Mouse (Mus musculus): ENCODE results near the gene Chrnb1. TPM values are rescaled to one million over a fixed set of nuclear protein-coding genes. Genes with fewer than 3 reads are reported as not detected.

Chrnb1 gene
- 1.1 and 1.2 TPM in 2 replicates for polyA plus RNA-seq (2012)

DNA sequence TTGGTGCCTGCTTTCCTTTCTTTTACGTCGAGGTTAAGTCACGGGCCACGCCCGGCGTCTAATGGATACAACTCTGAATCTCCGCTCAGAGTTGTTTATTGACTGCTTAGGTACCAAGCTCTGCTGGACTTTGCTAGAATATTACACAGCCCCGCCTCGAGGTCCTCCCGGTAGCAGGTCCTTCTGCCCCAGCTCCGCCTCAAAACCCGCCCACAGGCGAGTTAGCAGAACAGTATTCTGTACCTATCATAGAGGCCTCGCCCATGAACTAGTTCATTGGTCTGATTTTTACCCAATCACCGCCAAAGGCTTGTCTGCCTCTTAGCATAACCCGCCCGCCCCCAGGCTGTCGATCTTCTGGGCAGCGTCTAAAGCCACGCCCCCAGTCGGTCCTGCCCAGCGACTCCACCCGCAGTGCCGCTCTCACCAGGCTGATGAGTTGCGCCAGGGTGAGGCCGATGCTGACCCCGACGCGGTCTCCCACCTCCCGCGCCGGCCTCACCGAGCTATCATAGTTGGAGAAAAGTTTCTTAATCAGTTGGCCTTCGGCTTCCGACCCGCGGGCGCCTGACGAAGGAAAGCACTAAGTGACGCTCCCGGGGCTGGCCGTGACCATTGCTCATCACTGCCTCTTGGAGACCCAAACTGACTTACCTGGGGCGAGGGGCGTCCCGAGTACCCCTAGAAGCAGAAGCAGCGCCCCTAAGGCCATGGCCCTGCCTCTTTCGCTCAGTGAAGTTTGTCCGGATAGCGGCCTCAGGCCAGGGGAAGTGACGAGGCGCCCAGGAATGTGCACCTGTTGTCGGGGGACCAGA lies at the start of gene Chrnb1:
Gene Chrnb1, minus strand, starts transcription at position 776 of the 815 bp plus-strand sequence.

DNA sequence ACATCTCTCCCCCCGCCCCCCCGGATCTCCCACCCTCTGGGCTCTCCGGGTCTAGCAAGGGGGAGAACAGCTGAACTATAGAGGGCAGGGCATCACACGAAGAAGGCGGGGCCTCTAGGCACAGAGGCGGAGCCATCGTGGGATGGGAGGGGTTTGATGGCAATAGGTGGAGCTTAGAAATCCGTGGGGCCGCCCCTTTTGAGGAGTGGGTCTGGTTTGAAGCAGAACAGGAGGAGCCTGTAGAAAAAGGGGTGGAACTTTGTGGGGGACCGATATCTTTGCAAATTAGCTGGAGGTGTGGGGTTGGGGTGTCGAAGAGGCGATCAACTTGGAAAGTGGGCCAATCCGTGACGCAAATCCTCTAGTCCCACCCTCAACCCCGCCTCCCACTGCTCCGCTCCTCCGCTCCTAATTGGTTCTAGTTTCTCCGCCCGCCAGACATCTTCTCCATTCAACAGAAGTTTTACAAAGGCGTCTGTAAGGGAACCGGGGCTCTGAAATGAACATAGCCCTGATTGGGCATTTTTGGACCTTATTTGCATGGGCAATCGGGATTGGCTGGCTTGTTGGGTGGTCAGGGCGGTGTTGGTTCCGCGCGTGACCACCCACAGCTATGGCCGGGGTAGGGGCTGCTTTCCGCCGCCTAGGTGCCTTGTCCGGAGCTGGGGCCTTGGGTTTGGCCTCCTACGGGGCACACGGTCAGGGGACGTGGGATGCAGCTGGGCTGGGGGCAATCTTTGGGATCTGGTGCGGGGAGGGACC lies 42.4 kb upstream of the Chrnb1 start, which contains the start of gene Tmem256:
Gene Tmem256, plus strand, starts transcription at position 563 of the 762 bp plus-strand sequence.

DNA sequence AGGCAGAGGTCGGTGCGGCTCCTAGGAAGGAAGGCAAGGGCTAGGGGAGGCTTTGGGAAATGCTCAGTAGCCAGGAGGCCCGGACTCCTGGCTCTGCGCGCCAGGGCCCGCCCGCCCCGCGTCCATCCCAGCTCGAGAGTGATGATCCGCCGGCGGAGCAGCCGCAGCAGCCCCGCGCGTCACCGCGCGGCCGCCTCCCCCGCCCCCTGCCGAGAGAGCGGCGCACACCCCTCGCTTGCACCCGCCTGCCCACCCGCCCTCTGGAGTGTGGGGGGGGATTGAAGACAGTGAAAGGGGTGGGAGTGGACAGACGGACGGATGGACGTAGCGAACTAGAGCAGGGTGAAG lies 41.8 kb upstream of the Chrnb1 start, which contains the start of gene Nlgn2:
Gene Nlgn2, minus strand, starts transcription at position 181 of the 348 bp plus-strand sequence.

DNA sequence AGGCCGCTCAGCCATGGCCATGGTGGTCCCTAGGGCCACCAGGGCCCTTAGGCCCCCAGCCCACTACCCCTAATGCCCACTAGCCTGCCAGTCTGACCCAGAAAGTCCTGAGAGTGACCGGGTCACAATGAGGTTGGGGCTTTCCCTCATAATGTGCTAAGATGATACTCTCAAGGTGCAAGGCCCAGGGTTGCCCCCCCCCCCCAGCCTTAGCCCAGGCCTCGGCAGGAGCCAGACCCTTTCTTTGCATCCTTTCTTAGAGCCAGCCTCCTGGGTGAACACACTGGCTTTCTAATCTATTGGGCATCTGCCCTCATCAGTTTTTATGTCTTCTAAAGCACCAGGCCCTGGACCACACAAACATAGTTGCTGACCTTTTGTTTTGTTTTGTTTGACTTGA lies 26.3 kb upstream of the Chrnb1 start, which contains the start of gene Spem1:
Gene Spem1, minus strand, starts transcription at position 101 of the 400 bp plus-strand sequence.

DNA sequence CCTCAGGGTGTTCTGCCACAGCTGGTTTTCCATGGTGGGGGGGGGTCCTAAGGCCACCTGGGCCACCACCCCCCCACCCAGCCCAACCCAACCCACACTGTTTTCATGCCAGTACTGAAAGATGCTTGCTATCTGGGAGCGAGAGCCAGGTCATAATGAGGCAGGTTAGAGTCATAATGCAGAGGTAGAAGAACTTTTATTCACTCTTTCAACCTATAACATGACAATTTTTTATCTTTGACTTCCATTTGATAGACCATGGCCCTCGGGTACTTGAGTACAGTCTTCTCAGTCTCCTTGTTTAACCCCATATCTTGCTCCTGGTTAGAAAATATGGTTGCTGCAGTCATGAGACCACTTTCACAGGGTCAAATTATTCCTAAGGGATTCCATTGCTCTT lies 22.6 kb upstream of the Chrnb1 start, which contains the start of gene Spem2:
Gene Spem2, minus strand, starts transcription at position 101 of the 400 bp plus-strand sequence.

DNA sequence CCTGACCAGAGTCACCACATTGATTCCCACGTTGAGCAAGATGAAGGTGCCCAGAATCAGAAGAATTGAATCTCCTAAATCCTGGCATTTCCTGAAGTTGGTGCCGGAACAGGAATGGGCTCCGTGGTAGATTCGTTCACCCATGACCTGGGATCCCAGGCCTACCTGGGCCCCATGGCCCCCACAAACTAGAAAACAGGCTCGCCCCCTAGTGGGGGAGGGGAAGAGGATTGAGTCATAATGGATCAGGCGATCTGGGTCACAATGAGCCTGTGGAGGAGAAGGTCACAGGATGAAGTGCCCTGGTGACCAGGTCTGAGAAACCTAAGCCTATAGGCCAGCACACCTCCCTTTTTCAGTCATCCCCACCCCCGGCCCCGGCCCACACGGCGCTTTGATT lies 19.4 kb upstream of the Chrnb1 start, which contains the start of gene Gm39566:
Gene Gm39566, minus strand, starts transcription at position 144 of the 400 bp plus-strand sequence.

DNA sequence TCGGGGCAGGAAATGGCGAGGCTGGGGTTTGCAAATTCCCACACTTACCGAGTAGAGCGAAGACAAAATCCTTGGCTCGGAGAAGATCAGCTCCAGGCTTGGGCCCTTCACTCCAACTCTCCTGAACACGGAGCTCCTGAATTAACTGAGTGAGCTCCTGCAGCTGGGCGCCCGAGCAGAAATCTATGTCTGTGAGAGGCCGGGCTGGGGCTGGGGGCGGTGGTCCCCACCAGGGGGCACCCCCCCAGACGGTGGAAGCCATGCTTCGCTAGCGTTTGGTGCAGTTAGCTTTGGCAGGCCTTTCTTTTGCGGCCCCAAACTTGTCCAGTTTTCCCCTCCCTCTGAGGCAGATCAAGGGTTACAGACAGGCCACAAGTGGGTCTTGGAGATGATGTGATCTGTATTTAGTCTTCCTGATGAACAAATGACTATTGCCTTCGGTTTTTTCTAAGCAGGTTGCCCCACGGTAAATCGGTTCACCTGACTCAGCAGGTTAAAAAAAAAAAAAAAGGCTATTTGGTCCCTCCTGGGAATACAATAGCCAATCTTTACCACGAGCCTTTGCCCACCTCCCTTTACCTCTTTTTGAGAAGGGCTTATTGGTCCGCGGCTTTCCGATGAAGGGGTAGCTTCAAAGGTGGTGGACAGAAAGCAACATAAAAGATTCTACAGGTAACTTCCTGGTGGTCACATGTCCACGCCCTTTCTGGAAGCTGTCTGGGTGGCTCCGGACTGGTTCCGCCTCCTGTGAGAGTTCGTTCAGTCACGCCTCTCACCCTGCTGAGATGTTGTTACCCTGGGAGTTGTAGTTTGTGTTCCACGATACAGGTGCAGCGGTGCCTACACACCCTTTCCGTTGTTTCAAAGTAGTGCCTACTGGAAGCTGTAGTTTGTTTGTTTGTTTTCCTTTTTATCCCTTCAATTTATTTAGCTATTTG lies 9.5 kb upstream of the Chrnb1 start, which contains the start of gene Tmem102:
Gene Tmem102, minus strand, starts transcription at position 653 of the 938 bp plus-strand sequence.

DNA sequence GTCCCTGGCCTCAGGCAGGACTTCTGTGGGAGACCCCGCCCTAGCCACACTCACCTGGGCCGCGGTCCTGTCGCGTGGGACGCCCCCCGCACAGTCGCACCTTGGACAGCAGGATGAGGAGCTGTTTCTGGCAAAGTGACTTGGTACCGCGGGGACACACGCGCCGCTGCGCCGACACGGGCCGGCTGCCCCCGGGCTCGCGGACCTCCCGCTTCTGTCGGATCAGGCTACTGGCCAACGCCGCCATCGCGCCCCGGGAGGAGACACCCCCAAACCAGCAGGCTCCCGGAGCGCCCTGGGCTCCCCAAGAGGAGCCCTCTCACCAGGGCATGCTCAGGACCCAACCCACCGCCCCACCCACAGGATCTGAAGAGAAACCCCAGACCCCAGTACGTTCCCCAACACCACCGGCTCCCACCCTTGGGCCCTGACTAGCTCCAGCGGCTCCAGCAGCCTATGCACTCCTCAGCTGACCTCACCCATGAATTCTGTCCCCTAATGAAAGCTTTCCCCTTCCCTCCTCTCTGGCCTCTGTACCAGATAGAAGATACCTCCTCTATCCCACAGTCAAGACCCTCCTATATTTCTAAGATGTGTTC lies 5.7 kb upstream of the Chrnb1 start, which contains the start of gene Fgf11:
Gene Fgf11, minus strand, starts transcription at position 479 of the 599 bp plus-strand sequence.

DNA sequence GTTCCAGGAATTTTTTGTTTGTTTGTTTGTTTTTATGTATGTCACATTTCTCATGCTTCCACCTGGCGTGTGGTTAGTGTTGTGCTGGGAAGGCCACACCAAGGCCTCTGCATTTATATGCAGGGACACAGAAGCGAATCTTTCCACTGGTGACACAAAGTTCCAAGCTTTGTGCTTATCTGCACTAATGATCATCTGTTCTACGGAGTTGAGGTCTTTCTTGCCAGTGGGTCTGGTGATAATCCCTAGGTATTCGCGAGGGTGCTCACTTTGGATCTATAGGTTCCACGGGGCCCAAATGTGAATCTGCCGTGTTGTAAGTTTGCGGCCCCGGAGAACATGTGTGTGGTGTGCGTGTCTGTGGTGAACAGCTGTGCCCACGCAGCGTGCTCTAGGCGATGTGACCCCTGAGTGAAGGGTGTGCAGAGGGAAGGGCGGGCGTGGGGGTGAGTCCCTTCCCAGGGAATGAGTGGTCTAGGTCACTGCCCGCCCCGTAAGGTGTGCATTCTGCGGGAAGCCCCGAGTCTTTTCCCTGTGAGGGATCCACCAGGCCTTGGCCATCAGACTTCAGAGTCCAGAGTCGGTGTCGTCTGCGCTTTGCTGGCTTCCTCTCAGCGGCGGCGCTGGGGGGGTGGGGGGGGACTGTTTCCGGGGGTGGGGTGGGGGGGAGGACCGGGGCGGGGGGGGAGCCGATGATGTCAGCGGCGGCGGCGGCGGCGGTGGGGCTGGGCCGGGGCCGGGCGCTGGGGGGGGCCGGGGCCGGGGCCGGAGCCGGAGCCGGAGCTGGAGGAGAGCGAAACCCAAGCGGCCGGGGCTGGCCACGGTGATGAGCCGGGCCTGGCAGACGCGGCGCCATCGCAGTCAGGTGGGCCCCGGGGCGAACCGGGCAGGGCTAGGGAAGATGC lies 30.3 kb downstream of the Chrnb1 start, which contains the start of gene Zbtb4:
Gene Zbtb4, plus strand, starts transcription at position 692 of the 905 bp plus-strand sequence.

DNA sequence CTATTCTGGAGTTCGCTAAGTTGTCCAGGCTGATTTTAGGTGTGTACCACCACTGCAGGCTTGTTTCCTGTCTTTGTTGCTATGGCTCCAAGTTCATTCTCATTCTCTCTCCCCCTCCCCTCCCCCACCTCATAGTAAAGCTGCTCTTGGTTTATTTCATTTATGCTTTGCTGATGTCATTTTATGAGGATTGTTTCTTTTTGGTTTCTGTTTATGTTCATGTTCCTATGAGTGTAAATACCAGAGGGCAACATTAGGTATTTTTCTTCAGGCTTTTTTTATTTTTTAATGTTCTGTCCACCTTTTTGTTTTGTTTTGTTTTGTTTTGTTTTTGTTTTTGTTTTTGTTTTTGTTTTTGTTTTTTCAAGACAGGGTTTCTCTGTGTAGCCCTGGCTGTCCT lies 33.9 kb downstream of the Chrnb1 start, which contains the start of gene Slc35g3:
Gene Slc35g3, minus strand, starts transcription at position 101 of the 400 bp plus-strand sequence.

DNA sequence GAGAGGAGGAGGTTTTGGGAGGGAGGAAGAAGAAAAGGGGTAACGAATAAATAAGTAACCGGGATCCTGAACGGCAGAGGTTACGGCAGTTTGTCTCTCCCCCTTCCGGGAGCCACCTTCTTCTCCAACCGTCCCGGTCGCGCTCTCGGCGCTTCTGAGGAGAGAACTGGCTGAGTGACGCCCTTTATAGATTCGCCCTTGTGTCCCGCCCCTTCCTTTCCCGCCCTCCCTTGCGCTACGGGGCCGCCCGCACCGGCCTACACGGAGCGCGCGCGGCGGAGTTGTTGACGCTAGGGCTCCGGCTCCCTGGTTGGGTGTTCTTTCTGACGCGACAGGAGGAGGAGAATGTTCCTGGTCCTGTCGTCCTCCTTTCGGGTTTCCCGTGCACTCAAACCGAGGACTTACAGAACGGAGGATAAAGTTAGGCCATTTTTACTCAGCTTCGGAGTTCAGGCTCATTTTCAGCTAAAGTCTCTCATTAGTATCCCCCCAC lies 37.2 kb downstream of the Chrnb1 start, which contains the start of gene Polr2a:
Gene Polr2a, minus strand, starts transcription at position 160 of the 493 bp plus-strand sequence.

Other genes with a start within 250 kb of the Chrnb1 start
- 0.03 TPM in 1 of 2 replicates, not detected in the other for gene Dnah2, start 246.8 kb downstream of the Chrnb1 start, polyA plus RNA-seq (2012)
- 0.69 and 1.4 TPM in 2 replicates for gene Efnb3, start 235.7 kb downstream of the Chrnb1 start, polyA plus RNA-seq (2012)
- gene Wrap53, start 215.7 kb downstream of the Chrnb1 start, polyA plus RNA-seq (2012): 15.1 and 19.3 TPM in 2 replicates
- 107 and 113 TPM in 2 replicates for gene Trp53, start 215.6 kb downstream of the Chrnb1 start, polyA plus RNA-seq (2012)
- 60.8 and 72.4 TPM in 2 replicates for gene Atp1b2, start 190.0 kb downstream of the Chrnb1 start, polyA plus RNA-seq (2012)
- not detected in 2 replicates for gene Shbg, start 178.0 kb downstream of the Chrnb1 start, polyA plus RNA-seq (2012)
- gene Sat2, start 173.9 kb downstream of the Chrnb1 start, polyA plus RNA-seq (2012): not detected in 2 replicates
- gene Fxr2, start 163.0 kb downstream of the Chrnb1 start, polyA plus RNA-seq (2012): 78.1 and 86.4 TPM in 2 replicates
- 0.48 and 1.3 TPM in 2 replicates for gene Sox15, start 140.6 kb downstream of the Chrnb1 start, polyA plus RNA-seq (2012)
- gene Mpdu1, start 133.3 kb downstream of the Chrnb1 start, polyA plus RNA-seq (2012): 34.6 and 45.3 TPM in 2 replicates
- gene Cd68, start 129.8 kb downstream of the Chrnb1 start, polyA plus RNA-seq (2012): 27.8 and 36.3 TPM in 2 replicates
- 275 and 277 TPM in 2 replicates for gene Eif4a1, start 123.5 kb downstream of the Chrnb1 start, polyA plus RNA-seq (2012)
- 103 and 104 TPM in 2 replicates for gene Senp3, start 113.9 kb downstream of the Chrnb1 start, polyA plus RNA-seq (2012)
- 11.4 TPM in 2 replicates for gene Tnfsf13, start 110.2 kb downstream of the Chrnb1 start, polyA plus RNA-seq (2012)
- 7.9 and 10.0 TPM in 2 replicates for gene Tnfsf12, start 100.1 kb downstream of the Chrnb1 start, polyA plus RNA-seq (2012)
- gene Tnfsfm13, start 99.8 kb downstream of the Chrnb1 start, polyA plus RNA-seq (2012): 2.5 and 3.6 TPM in 2 replicates
- 82.4 and 83.8 TPM in 2 replicates for gene Polr2a, start 37.3 kb downstream of the Chrnb1 start, polyA plus RNA-seq (2012)
- gene Slc35g3, start 34.0 kb downstream of the Chrnb1 start, polyA plus RNA-seq (2012): not detected in 2 replicates
- gene Zbtb4, start 30.0 kb downstream of the Chrnb1 start, polyA plus RNA-seq (2012): 3.7 and 6.1 TPM in 2 replicates
- gene Fgf11, start 5.9 kb upstream of the Chrnb1 start, polyA plus RNA-seq (2012): 1.1 and 1.4 TPM in 2 replicates
- 0.03 TPM in 1 of 2 replicates, not detected in the other for gene Tmem102, start 9.7 kb upstream of the Chrnb1 start, polyA plus RNA-seq (2012)
- not detected in 2 replicates for gene Gm39566, start 19.4 kb upstream of the Chrnb1 start, polyA plus RNA-seq (2012)
- not detected in 2 replicates for gene Spem2, start 22.5 kb upstream of the Chrnb1 start, polyA plus RNA-seq (2012)
- 0.11 TPM in 1 of 2 replicates, not detected in the other for gene Spem1, start 26.2 kb upstream of the Chrnb1 start, polyA plus RNA-seq (2012)
- 40.3 and 57.2 TPM in 2 replicates for gene Nlgn2, start 41.8 kb upstream of the Chrnb1 start, polyA plus RNA-seq (2012)
- gene Tmem256, start 42.6 kb upstream of the Chrnb1 start, polyA plus RNA-seq (2012): 437 and 678 TPM in 2 replicates
- 149 and 165 TPM in 2 replicates for gene Plscr3, start 50.4 kb upstream of the Chrnb1 start, polyA plus RNA-seq (2012)
- gene Tnk1, start 62.8 kb upstream of the Chrnb1 start, polyA plus RNA-seq (2012): 0.27 and 0.99 TPM in 2 replicates
- not detected in 2 replicates for gene Tmem95, start 82.1 kb upstream of the Chrnb1 start, polyA plus RNA-seq (2012)
- 1.2 and 1.7 TPM in 2 replicates for gene Kctd11, start 85.5 kb upstream of the Chrnb1 start, polyA plus RNA-seq (2012)
- 138 and 178 TPM in 2 replicates for gene Acap1, start 99.6 kb upstream of the Chrnb1 start, polyA plus RNA-seq (2012)
- 1.7 and 2.8 TPM in 2 replicates for gene 2810408A11Rik, start 105.0 kb upstream of the Chrnb1 start, polyA plus RNA-seq (2012)
- 79.1 and 86.6 TPM in 2 replicates for gene Neurl4, start 105.1 kb upstream of the Chrnb1 start, polyA plus RNA-seq (2012)
- gene Gps2, start 117.9 kb upstream of the Chrnb1 start, polyA plus RNA-seq (2012): 173 and 210 TPM in 2 replicates
- gene Eif5a, start 126.0 kb upstream of the Chrnb1 start, polyA plus RNA-seq (2012): 2,243 and 2,337 TPM in 2 replicates
- gene Ybx2, start 139.9 kb upstream of the Chrnb1 start, polyA plus RNA-seq (2012): 1.3 and 1.6 TPM in 2 replicates
- gene Slc2a4, start 152.2 kb upstream of the Chrnb1 start, polyA plus RNA-seq (2012): 0.54 and 1.5 TPM in 2 replicates
- 0.12 TPM in 1 of 2 replicates, not detected in the other for gene Cldn7, start 168.8 kb upstream of the Chrnb1 start, polyA plus RNA-seq (2012)
- gene Ctdnep1, start 185.2 kb upstream of the Chrnb1 start, polyA plus RNA-seq (2012): 253 and 255 TPM in 2 replicates
- 12.4 and 14.3 TPM in 2 replicates for gene Elp5, start 186.6 kb upstream of the Chrnb1 start, polyA plus RNA-seq (2012)
- 379 and 448 TPM in 2 replicates for gene Gabarap, start 195.2 kb upstream of the Chrnb1 start, polyA plus RNA-seq (2012)
- 73.1 and 84.1 TPM in 2 replicates for gene Phf23, start 199.8 kb upstream of the Chrnb1 start, polyA plus RNA-seq (2012)
- 50.0 and 50.7 TPM in 2 replicates for gene Dvl2, start 204.7 kb upstream of the Chrnb1 start, polyA plus RNA-seq (2012)
- 22.8 and 23.6 TPM in 2 replicates for gene Acadvl, start 219.5 kb upstream of the Chrnb1 start, polyA plus RNA-seq (2012)
- 22.0 and 24.1 TPM in 2 replicates for gene Dlg4, start 221.0 kb upstream of the Chrnb1 start, polyA plus RNA-seq (2012)

All from megakaryocyte-erythroid progenitor cell, adult 5 weeks (primary cell).